Mouse (Mus musculus): ENCODE data around the gene Hand1. TPM values are rescaled to one million over a fixed set of nuclear protein-coding genes. Genes with fewer than 3 reads are reported as not detected.
"Not testable (repeated sequence)": the region's sequence is repeated elsewhere in the genome, so short reads cannot be mapped to it uniquely, and the experiment has no call there.

Gene Hand1
- total RNA-seq, 2 experiments from 2014 or later: not detected

GRCm38 (mm10) chr11:57835931-57836330 is 3.3 kb upstream of the Hand1 start:
- ATAC-seq (replicated peaks; ENCODE audit: low FRiP score, low TSS enrichment, poor library complexity, severe bottlenecking): no peak

DNA sequence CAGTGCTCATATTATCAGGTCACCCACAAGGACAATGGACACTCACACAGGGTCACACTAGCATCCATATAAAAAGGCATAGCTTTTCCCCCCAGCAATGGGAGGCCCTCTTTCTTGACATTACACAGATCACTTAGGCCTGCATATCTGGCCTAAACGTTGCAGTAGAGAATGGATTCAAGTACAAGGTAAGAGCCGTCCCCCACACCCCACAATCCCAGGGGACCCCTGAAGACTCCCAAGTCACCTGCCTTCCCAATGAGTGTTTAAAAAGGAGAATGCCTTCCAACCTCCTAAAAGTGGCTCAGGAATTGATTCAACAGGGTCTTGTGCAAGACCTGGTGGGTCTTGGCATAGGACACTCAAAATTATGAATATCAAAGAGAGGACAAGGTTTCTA is 2.7 kb upstream of the Hand1 start:
- no peak for ATAC-seq (replicated peaks; ENCODE audit: low FRiP score, low TSS enrichment, poor library complexity, severe bottlenecking)

GRCm38 (mm10) chr11:57834031-57834430 is 1.4 kb upstream of the Hand1 start:
- ATAC-seq (replicated peaks; ENCODE audit: low FRiP score, low TSS enrichment, poor library complexity, severe bottlenecking): no peak

DNA sequence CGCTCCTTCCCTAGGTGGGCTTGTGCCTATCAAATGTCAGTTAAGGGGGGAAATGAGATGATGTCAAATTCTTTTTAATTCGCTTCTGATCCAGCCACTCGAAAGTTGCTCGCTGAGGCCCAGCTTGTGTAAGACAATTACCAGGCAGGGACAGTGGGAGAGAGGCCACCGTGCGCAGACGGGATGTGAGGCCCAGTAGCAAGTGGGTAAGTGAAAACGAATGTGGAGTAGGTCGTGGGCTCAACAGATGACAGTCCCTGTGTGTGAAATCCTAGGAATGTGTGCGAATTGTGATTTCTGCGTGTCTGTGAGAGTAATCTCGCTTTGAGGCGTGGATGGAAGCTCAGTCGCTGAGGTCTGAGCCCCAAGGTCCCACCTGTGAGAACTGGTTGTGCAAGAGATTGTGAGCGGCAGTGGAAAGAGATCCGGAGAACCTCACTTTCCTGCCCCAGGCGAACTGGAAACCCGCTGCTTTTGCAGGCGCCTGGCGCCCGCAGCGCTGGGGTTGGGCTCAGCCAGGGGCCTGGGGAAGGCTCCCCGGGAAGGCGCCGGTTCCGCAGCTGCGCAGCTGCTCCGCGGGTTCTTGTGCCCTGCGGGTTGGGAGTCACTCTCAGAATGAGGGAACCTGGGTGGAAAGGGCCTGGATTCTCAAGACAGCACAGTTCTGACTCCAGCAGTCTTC is 819 bp upstream of the Hand1 start:
- no peak for ATAC-seq (replicated peaks; ENCODE audit: low FRiP score, low TSS enrichment, poor library complexity, severe bottlenecking)

- no peak for ATAC-seq (replicated peaks; ENCODE audit: low FRiP score, low TSS enrichment, poor library complexity, severe bottlenecking)
Measured at GRCm38 (mm10) chr11:57831861-57832260, 757 bp downstream of the Hand1 start.

DNA sequence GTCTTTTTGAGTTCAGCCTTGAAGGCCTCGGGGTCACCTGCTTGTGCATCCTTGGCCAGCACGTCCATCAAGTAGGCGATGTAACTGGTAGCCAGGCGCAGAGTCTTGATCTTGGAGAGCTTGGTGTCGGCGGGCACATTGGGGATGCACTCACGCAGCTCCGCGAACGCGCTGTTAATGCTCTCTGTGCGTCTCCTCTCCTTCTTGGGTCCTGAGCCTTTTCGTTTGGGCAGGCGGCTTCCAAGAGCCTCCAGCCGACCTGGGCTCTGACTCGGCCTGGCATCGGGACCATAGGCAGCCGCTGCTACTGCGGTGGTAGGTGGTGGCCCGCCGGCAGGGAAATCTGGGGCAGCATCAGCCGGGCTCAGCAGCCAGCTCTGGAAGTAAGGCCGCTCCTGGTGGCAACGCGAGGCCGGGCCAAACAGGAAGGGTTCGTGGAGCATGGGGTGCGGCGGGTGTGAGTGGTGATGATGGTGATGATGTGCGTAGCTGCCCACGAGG is 1.3 kb downstream of the Hand1 start:
- ATAC-seq (replicated peaks; ENCODE audit: low FRiP score, low TSS enrichment, poor library complexity, severe bottlenecking): no peak

DNA sequence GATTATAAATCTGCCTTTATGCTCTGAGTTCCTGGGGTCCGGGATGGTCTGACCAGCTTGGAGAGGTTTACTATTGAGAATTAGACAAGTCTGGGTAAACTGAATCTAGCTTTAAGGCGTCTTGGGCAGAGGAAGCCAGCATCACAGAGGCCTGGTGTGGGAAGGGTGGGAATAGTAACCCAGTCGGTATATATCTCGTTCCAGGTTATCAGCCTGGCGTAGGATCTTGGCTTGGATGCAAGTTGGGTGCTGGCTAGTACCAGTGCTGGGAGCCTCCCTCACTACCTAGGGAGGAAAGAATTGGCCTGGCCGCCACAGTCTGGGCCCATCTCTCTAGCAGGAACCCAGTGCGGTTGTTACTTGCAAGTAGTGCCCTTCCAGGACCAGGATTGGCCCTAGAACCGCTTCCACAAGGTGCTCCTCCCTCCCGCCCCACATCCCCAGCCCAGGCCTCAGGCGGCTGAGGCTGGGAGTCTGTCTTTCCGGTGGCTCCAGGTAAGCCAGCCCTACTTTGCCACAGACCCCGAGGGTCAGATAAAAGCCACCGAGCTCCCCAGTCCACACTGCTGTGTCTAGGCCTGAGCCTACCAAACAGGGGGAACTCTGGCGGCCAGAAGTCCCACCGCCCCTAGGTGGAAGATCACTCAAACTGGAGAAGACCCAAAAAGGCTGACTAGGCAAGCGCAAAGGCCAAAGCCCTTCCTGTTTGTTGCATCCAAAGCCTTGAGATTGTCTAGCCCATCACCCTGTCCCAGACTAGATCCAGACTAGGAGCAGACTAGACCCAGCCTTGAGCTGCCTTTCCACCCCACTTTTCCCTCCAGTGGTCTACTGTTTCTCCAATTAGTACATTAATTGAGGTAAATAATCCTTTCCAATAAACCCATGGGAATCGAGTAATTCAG is 2.5 kb downstream of the Hand1 start:
- ATAC-seq (replicated peaks; ENCODE audit: low FRiP score, low TSS enrichment, poor library complexity, severe bottlenecking): no peak

DNA sequence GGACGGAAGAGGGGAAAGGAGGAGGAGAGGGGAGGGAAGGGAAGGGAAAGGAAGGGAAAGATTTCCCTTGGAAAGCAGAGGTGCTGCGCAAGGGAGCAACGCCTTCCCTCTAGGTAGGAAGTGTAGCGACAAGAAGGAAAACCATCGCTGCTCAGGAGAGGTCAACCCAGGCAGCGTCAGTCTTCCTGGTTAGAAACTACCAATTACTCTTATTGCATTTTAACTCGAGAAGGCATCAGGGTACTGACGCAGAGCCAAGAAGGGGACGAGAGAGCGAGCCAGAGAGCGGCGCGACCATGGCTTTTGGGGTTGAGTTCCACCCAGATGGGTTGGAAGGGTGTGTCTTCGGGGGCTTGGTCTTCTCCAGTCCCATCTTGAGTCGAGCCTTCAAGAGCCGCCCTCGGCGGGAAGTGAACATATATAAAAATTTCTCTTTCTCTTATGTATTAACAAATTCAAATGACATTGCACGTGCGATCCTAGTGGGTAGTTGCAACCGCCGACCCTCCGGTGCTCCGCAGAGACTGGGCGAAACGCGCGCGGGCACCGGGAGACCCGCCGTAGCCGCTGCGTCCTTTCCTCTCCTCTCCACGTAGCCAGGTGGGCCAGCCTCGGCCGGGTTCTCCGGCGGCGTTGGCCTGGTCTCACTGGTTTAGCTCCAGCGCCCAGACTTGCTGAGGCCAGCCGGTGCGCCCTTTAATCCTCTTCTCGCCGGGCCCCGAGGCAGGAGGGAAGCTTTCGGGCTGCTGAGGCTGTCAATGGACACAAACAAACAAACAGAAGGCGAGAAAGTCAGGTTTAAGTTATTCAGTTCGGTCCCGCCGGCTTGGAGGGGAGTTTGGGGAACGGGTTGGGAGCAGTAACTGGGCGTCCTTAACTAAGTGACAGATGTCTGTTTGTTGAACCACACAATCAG is 3.4 kb downstream of the Hand1 start:
- ATAC-seq (replicated peaks; ENCODE audit: low FRiP score, low TSS enrichment, poor library complexity, severe bottlenecking): no peak

DNA sequence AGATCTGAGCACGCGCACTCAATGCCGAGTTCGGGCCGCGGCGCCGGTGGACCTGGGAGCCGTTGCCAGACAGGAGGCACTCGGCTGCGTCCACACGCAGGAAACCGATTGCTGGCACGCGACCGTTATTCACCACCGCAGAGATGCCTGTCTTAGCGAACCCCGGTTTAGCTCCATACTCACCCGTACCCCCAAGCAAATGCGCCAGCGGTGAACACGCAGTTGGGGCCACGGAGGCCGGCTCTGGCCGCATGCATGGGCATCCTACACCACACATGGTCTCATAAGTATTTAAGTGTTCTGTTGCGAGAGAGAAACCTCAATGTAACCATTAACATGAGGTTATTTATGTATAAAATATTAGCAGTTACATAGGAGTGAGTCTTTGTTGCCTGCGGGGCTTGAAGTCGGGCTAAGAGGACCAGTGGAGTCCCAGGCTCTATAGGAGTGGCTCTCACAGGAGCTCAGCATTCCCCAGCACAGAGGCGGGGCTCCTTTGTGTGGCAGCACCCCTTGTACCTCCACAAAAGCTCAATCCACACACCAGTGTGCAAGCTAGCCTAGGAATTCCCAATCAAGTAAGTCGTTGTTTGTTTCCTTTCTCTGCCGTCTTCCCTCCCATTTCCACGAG is 4.6 kb downstream of the Hand1 start:
- ATAC-seq (replicated peaks; ENCODE audit: low FRiP score, low TSS enrichment, poor library complexity, severe bottlenecking): no peak

- ATAC-seq (replicated peaks; ENCODE audit: low FRiP score, low TSS enrichment, poor library complexity, severe bottlenecking): no peak
Measured at GRCm38 (mm10) chr11:57827048-57827914, 5.3 kb downstream of the Hand1 start.

DNA sequence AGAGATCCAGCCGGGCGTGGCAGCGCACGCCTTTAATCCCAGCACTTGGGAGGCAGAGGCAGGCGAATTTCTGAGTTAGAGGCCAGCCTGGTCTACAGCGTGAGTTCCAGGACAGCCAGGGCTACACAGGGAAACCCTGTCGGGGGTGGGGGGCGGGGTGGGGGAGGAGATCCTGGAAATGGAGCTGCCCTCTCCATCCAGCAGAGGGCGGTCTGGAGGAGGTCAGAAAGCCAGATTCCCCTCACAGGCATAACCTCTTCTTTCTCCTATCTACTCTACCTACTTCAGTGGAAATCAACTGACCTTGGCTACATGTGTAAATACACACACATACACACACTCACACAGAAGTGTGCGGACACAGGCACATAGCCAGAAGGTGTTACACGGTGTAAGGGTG is 7.4 kb downstream of the Hand1 start:
- ATAC-seq (replicated peaks; ENCODE audit: low FRiP score, low TSS enrichment, poor library complexity, severe bottlenecking): not testable (repeated sequence)

- no peak for ATAC-seq (replicated peaks; ENCODE audit: low FRiP score, low TSS enrichment, poor library complexity, severe bottlenecking)
Measured at GRCm38 (mm10) chr11:57823714-57824113, 8.9 kb downstream of the Hand1 start.

DNA sequence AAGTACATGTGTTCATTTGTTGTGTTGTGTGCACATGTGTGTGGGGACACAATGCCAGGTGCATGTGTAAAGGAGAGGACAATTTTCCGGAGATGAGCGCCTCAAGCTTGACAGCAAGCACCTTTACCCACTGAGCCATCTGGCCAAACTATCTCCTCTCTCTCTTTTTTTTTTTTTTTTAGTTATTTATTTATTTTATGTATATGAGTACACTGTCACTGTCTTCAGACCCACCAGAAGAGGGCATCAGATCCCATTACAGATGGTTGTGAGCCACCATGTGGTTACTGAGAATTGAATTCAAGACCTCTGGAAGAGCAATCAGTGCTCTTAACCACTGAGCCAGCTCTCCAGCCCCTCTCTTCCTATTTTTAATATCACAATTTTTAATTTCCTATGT is 9.5 kb downstream of the Hand1 start:
- not testable (repeated sequence) for ATAC-seq (replicated peaks; ENCODE audit: low FRiP score, low TSS enrichment, poor library complexity, severe bottlenecking)

DNA sequence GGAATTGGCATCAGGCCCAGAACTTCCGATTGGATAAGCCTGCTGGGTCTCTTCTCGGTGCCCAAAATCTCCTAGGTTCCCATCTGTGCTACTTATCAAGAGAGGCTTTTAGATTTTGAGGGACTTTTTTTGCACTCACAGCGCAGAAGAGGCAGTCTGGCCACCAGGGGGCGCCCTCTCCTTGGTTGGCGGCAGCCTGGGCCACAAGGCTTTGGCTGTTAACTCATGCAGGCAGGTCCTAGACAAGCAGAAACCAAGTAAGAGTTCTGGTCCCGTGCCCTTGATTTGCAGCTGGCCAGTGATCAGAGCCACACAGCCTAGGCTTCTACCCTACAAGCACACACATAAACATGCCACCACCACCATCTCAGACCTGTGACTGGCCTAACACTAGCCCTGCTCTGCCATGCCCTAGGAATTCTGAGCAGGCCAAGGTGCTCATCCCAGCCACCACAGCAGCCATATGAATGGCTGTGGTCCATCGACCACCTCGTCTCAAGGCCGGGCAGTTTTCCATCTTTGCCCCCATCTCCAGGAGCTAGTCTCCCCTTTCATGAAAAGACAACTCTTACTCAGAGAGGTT is 12.5 kb downstream of the Hand1 start:
- ATAC-seq (replicated peaks; ENCODE audit: low FRiP score, low TSS enrichment, poor library complexity, severe bottlenecking): peak; percentile 86

DNA sequence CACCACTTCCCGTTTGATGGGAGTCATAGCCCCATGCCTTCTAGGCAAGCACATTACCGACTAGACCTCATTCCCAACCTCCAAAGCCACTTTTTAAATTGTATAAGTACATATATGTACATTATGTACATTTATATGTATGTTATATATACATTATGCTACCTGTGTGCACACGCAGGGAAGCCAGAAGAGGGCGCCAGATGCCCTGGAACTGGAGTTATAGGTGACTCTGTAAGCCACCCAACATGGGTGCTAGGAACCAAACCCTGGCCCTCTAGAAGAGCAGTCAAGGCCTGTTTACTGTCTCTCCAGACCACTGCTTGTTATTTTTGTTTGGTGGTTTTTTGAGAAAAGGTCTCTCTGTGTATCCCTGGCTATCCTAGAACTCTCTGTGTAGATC is 14.4 kb downstream of the Hand1 start:
- no peak for ATAC-seq (replicated peaks; ENCODE audit: low FRiP score, low TSS enrichment, poor library complexity, severe bottlenecking)

GRCm38 (mm10) chr11:57813641-57814040 is 19.0 kb downstream of the Hand1 start:
- no peak for ATAC-seq (replicated peaks; ENCODE audit: low FRiP score, low TSS enrichment, poor library complexity, severe bottlenecking)

- ATAC-seq (replicated peaks; ENCODE audit: low FRiP score, low TSS enrichment, poor library complexity, severe bottlenecking): peak; percentile 62; the same call in 1 of the 2 replicates
Measured at GRCm38 (mm10) chr11:57812212-57812611, 20.4 kb downstream of the Hand1 start.

- ATAC-seq (replicated peaks; ENCODE audit: low FRiP score, low TSS enrichment, poor library complexity, severe bottlenecking): no peak
Measured at GRCm38 (mm10) chr11:57811006-57811405, 21.6 kb downstream of the Hand1 start.

Data from megakaryocyte-erythroid progenitor cell, adult 5-6 weeks (primary cell).